Mouse (Mus musculus) MEL (cell line): ENCODE data around the gene Rin1. TPM values are rescaled to one million over a fixed set of nuclear protein-coding genes. Genes with fewer than 3 reads are reported as not detected.

Experiments
- DNase-seq: peaks from one replicate; pipeline ENCODE4 v3.0.0; 2011; ENCODE audit warnings: low read depth, low spot score
- H3K27ac ChIP-seq: 2 replicates; pipeline ENCODE4 v1.5.1; 2012; ENCODE audit warnings: low read depth, mild to moderate bottlenecking, control low read depth, low read length, moderate library complexity; ENCODE audit not compliant: control insufficient read depth
- H3K27me3 ChIP-seq, 2 experiments: fragments of 150-350 bp in 1 of 2; sonication (generic) in 1 of 2; 2 replicates each; pipeline ENCODE4 v1.6.1; 2012; ENCODE audit warnings: low read length in 2 of 2, mild to moderate bottlenecking in 2 of 2, improper control_type of control experiment in 1 of 2, moderate library complexity in 1 of 2; ENCODE audit not compliant: insufficient read depth in 2 of 2, control insufficient read depth in 1 of 2
- H3K36me3 ChIP-seq, 2 experiments: 2 replicates each; pipeline ENCODE4 v1.6.1; 2012 to 2014; ENCODE audit warnings: low read length in 2 of 2, improper control_type of control experiment in 1 of 2, inconsistent platforms in 1 of 2, mild to moderate bottlenecking in 1 of 2; ENCODE audit not compliant: insufficient read depth in 2 of 2, control insufficient read depth in 1 of 2
- H3K4me1 ChIP-seq, 2 experiments: fragments of 150-350 bp in 1 of 2; sonication (generic) in 1 of 2; 2 replicates each; pipeline ENCODE4 v1.6.1; 2012; ENCODE audit warnings: low read length in 2 of 2, improper control_type of control experiment in 1 of 2, mild to moderate bottlenecking in 1 of 2; ENCODE audit not compliant: insufficient read depth in 2 of 2, control insufficient read depth in 1 of 2
- H3K4me3 ChIP-seq, 2 experiments: fragments of 150-350 bp in 1 of 2; sonication (generic) in 1 of 2; 2 replicates each; pipeline ENCODE4 v1.5.1; 2012; ENCODE audit warnings: low read depth in 2 of 2, low read length in 2 of 2, mild to moderate bottlenecking in 2 of 2, moderate library complexity in 2 of 2, control low read depth in 1 of 2, improper control_type of control experiment in 1 of 2; ENCODE audit not compliant: control insufficient read depth in 1 of 2, insufficient read depth in 1 of 2
- H3K79me2 ChIP-seq: 2 replicates; pipeline ENCODE4 v1.6.1; 2012; ENCODE audit warnings: mild to moderate bottlenecking, low read length, moderate library complexity; ENCODE audit not compliant: control insufficient read depth, poor library complexity, insufficient read depth
- H3K9ac ChIP-seq: 2 replicates; pipeline ENCODE4 v1.6.1; 2012; ENCODE audit warnings: low read depth, mild to moderate bottlenecking, control low read depth, low read length, moderate library complexity; ENCODE audit not compliant: control insufficient read depth, poor library complexity, severe bottlenecking
- H3K9me3 ChIP-seq: fragments of 150-350 bp; sonication (generic); replicated peaks from 2 replicates; pipeline ENCODE4 v1.6.1; 2012; ENCODE audit warnings: mild to moderate bottlenecking, low read length, improper control_type of control experiment, moderate library complexity; ENCODE audit not compliant: insufficient read depth
- CHD2 ChIP-seq: IDR thresholded peaks from 2 replicates; pipeline ENCODE4 v1.6.1; 2011; ENCODE audit warnings: low read length, improper control_type of control experiment
- CTCF ChIP-seq, 3 experiments: IDR thresholded peaks in 2 of 3; conservative IDR thresholded peaks in 1 of 3; 2 replicates each; pipeline ENCODE4 v1.5.1; 2011 to 2012; ENCODE audit warnings: low read length in 3 of 3, low read depth in 2 of 3, mild to moderate bottlenecking in 2 of 3, improper control_type of control experiment in 1 of 3, inconsistent platforms in 1 of 3, mixed read lengths in 1 of 3, moderate library complexity in 1 of 3; ENCODE audit not compliant: control insufficient read depth in 1 of 3, insufficient read depth in 1 of 3, poor library complexity in 1 of 3, severe bottlenecking in 1 of 3
- ELF1 ChIP-seq: IDR thresholded peaks from 2 replicates; pipeline ENCODE4 v1.6.1; 2014; ENCODE audit warnings: low read depth, mild to moderate bottlenecking, inconsistent platforms, low read length, improper control_type of control experiment, moderate library complexity
- EP300 ChIP-seq, 2 experiments: IDR thresholded peaks; 2 replicates each; pipeline ENCODE4 v1.6.1; 2011; ENCODE audit warnings: improper control_type of control experiment in 2 of 2, low read length in 2 of 2, low read depth in 1 of 2, mild to moderate bottlenecking in 1 of 2
- ETS1 ChIP-seq: IDR thresholded peaks from 2 replicates; pipeline ENCODE4 v1.6.1; 2012; ENCODE audit warnings: low read depth, mild to moderate bottlenecking, inconsistent platforms, low read length, improper control_type of control experiment, moderate library complexity
- GABPA ChIP-seq: IDR thresholded peaks from 2 replicates; pipeline ENCODE4 v1.6.1; 2012; ENCODE audit warnings: low read depth, mild to moderate bottlenecking, inconsistent platforms, low read length, improper control_type of control experiment, moderate library complexity
- GATA1 ChIP-seq: IDR thresholded peaks from 2 replicates; pipeline ENCODE4 v1.6.1; 2011; ENCODE audit warnings: low read depth, low read length, improper control_type of control experiment
- HCFC1 ChIP-seq: IDR thresholded peaks from 2 replicates; pipeline ENCODE4 v1.6.1; 2012; ENCODE audit warnings: low read depth, mild to moderate bottlenecking, inconsistent platforms, low read length, improper control_type of control experiment, moderate library complexity
- MEF2A ChIP-seq: IDR thresholded peaks from 2 replicates; pipeline ENCODE4 v1.6.1; 2014; ENCODE audit warnings: low read depth, mild to moderate bottlenecking, inconsistent platforms, low read length, improper control_type of control experiment; ENCODE audit not compliant: poor library complexity, insufficient replicate concordance, severe bottlenecking; ENCODE audit errors: extremely low read depth
- MXI1 ChIP-seq: IDR thresholded peaks from 2 replicates; pipeline ENCODE4 v1.6.1; 2011; ENCODE audit warnings: mild to moderate bottlenecking, low read depth, low read length, improper control_type of control experiment
- MYB ChIP-seq: IDR thresholded peaks from 2 replicates; pipeline ENCODE4 v1.6.1; 2011; ENCODE audit warnings: mild to moderate bottlenecking, low read depth, low read length, improper control_type of control experiment
- MYC ChIP-seq: IDR thresholded peaks from 2 replicates; pipeline ENCODE4 v1.6.1; 2011; ENCODE audit warnings: low read depth, mild to moderate bottlenecking, low read length, improper control_type of control experiment, moderate library complexity
- NELFE ChIP-seq: IDR thresholded peaks from 2 replicates; pipeline ENCODE4 v1.6.1; 2011; ENCODE audit warnings: low read depth, low read length, improper control_type of control experiment
- NRF1 ChIP-seq: IDR thresholded peaks from 2 replicates; pipeline ENCODE4 v1.6.1; 2014; ENCODE audit warnings: low read depth, mild to moderate bottlenecking, inconsistent platforms, low read length, improper control_type of control experiment, moderate library complexity; ENCODE audit not compliant: poor library complexity, insufficient read depth, severe bottlenecking
- POLR2A ChIP-seq, 2 experiments: IDR thresholded peaks; 2 replicates each; pipeline ENCODE4 v1.6.1; 2011 to 2012; ENCODE audit warnings: low read length in 2 of 2, mild to moderate bottlenecking in 2 of 2, control low read depth in 1 of 2, improper control_type of control experiment in 1 of 2, low read depth in 1 of 2, moderate library complexity in 1 of 2; ENCODE audit not compliant: control insufficient read depth in 1 of 2, insufficient read depth in 1 of 2, poor library complexity in 1 of 2
- POLR2AphosphoS2 ChIP-seq: IDR thresholded peaks from 2 replicates; pipeline ENCODE4 v1.6.1; 2011; ENCODE audit warnings: low read length, improper control_type of control experiment
- RAD21 ChIP-seq: IDR thresholded peaks from 2 replicates; pipeline ENCODE4 v1.6.1; 2011; ENCODE audit warnings: mild to moderate bottlenecking, low read depth, low read length, improper control_type of control experiment
- SIN3A ChIP-seq: IDR thresholded peaks from 2 replicates; pipeline ENCODE4 v1.6.1; 2012; ENCODE audit warnings: low read length, improper control_type of control experiment, inconsistent platforms
- SMC3 ChIP-seq: IDR thresholded peaks from 2 replicates; pipeline ENCODE4 v1.6.1; 2011; ENCODE audit warnings: low read depth, low read length, improper control_type of control experiment
- TCF12 ChIP-seq: IDR thresholded peaks from 2 replicates; pipeline ENCODE4 v1.6.1; 2014; ENCODE audit warnings: low read depth, mild to moderate bottlenecking, inconsistent platforms, low read length, improper control_type of control experiment, moderate library complexity
- USF1 ChIP-seq: IDR thresholded peaks from 2 replicates; pipeline ENCODE4 v1.6.1; 2014; ENCODE audit warnings: low read depth, mild to moderate bottlenecking, inconsistent platforms, low read length, improper control_type of control experiment, moderate library complexity
- USF2 ChIP-seq, 2 experiments: IDR thresholded peaks; 2 replicates each; pipeline ENCODE4 v1.6.1; 2011 to 2012; ENCODE audit warnings: improper control_type of control experiment in 2 of 2, low read length in 2 of 2, borderline replicate concordance in 1 of 2, inconsistent platforms in 1 of 2, low read depth in 1 of 2, mild to moderate bottlenecking in 1 of 2; ENCODE audit not compliant: insufficient read depth in 1 of 2
- ZKSCAN1 ChIP-seq: IDR thresholded peaks from 2 replicates; pipeline ENCODE4 v1.6.1; 2012; ENCODE audit warnings: low read depth, mild to moderate bottlenecking, inconsistent platforms, low read length, improper control_type of control experiment, moderate library complexity
- ZMIZ1 ChIP-seq: IDR thresholded peaks from 2 replicates; pipeline ENCODE4 v1.6.1; 2012; ENCODE audit warnings: low read depth, mild to moderate bottlenecking, inconsistent platforms, low read length, improper control_type of control experiment, moderate library complexity
- polyA plus RNA-seq, 2 experiments: library from polyadenylated mRNA; stranded (reverse) in 1 of 2; unstranded in 1 of 2; fragments of >175 nt in 1 of 2; fragments of >200 nt in 1 of 2; gene quantifications; 2 replicates each; pipeline versions ENCODE4 v1.2.1 to v1.2.4; 2012; ENCODE audit warnings: low replicate concordance in 2 of 2, low read depth in 1 of 2; ENCODE audit not compliant: insufficient read length in 2 of 2, insufficient read depth in 1 of 2, missing spikeins in 1 of 2
- total RNA-seq: library from RNA; depleted of rRNA; stranded (reverse); fragments of 300-350 nt; gene quantifications from 2 replicates; pipeline ENCODE4 v1.2.3, GENCODE M21; 2012

The Rin1 gene
- total and polyA plus RNA-seq, 3 experiments: 0.42 to 1.3 TPM; not detected in 1

DNA sequence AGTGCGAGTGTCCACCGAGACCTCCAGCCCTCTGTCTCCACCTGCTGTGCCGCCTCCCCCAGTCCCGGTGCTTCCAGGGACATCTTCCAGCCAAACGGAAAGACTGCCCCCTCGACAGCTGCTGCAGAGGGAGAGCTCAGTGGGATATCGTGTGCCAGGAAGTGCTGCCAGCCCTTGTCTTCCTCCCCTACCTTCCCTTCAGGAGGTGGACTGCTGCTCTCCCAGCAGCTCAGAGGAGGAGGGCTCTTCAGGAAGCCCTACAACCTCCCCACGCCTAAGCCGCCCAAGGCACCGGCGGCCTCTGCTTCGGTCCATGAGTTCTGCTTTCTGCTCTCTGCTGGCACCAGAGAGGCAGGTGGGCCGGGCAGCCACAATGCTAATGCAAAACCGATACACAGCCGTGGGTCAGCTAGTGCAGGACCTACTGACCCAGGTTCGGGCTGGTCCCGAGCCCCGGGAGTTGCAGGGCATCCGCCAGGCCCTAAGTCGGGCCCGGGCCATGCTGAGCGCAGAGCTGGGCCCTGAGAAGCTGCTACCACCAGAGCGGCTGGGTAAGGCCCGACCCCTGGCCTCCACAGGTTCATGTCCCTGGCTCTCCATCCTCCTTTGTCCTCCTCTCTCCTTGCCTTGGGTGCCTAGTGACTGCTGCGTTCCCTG is 2.0 kb downstream of the Rin1 start:
- peaks cover 7 to 19% of the 10 kb centered on the region in 2 experiments; a peak in 3 of 4 replicates for H3K4me1 ChIP-seq
- no peak for DNase-seq
- no peaks in the 10 kb centered on the region for H3K27me3 ChIP-seq
- H3K9me3 ChIP-seq: no peaks in the 10 kb centered on the region
- no peak overlapping the region for H3K27ac ChIP-seq
- no peak overlapping the region for H3K4me3 ChIP-seq
- no peak overlapping the region for H3K9ac ChIP-seq
- TF ChIP-seq ETS1 (no peak), POLR2A (IDR thresholded peaks at IDR 0.05; ENCODE audit: control insufficient read depth in 1 of 2, insufficient read depth in 1 of 2, low read depth in 1 of 2, low read length in 2 of 2, poor library complexity in 1 of 2) (no peak)
- H3K36me3 ChIP-seq: peaks cover 2 to 12% of the 10 kb centered on the region in 2 experiments; a peak in 3 of 4 replicates
- H3K79me2 ChIP-seq: no peaks in the 10 kb centered on the region

- no peak overlapping the region for H3K9ac ChIP-seq
- no peak overlapping the region for H3K4me3 ChIP-seq
- no peaks in the 10 kb centered on the region for H3K79me2 ChIP-seq
- peaks cover 2 to 12% of the 10 kb centered on the region in 2 experiments; a peak in 3 of 4 replicates for H3K36me3 ChIP-seq
- H3K9me3 ChIP-seq: no peaks in the 10 kb centered on the region
- TF ChIP-seq ZKSCAN1 (no peak), POLR2AphosphoS2 (no peak)
- H3K27ac ChIP-seq: no peak overlapping the region
- peaks cover 7 to 19% of the 10 kb centered on the region in 2 experiments; a peak in 3 of 4 replicates for H3K4me1 ChIP-seq
- no peak for DNase-seq
- no peaks in the 10 kb centered on the region for H3K27me3 ChIP-seq
Observed at GRCm38 (mm10) chr19:5052853-5053252, 2.6 kb downstream of the Rin1 start.

- Histone ChIP-seq H3K36me3 (peaks cover under 1 to 15% of the 10 kb centered on the region in 2 experiments; a peak in 3 of 4 replicates), H3K27ac (peak overlapping the region; percentile 94), H3K9ac (peak overlapping the region; percentile 67), H3K79me2 (no peaks in the 10 kb centered on the region), H3K9me3 (no peaks in the 10 kb centered on the region), H3K4me3 (peak overlapping the region in 1 of 2 experiments; percentile 72; a peak in 2 of 4 replicates), H3K27me3 (no peaks in the 10 kb centered on the region), H3K4me1 (peaks cover 7 to 24% of the 10 kb centered on the region in 2 experiments; a peak in 3 of 4 replicates)
- DNase-seq: peak; percentile 90
- TF ChIP-seq MEF2A (peak; percentile 72; the same call in 1 of the 2 replicates), GABPA (no peak), TCF12 (peak; percentile 54; the same call in 1 of the 2 replicates), CHD2 (no peak), NRF1 (peak; percentile 70), ELF1 (peak; percentile 44; the same call in 1 of the 2 replicates), CTCF (IDR thresholded peaks at IDR 0.05 in 2 of 3, conservative IDR thresholded peaks at IDR 0.05 in 1 of 3; ENCODE audit: control insufficient read depth in 1 of 3, insufficient read depth in 1 of 3, low read depth in 2 of 3, low read length in 3 of 3, poor library complexity in 1 of 3, severe bottlenecking in 1 of 3) (peak; percentile 96 to 99 (median 96)), MXI1 (peak; percentile 56; the same call in 1 of the 2 replicates), EP300 (IDR thresholded peaks at IDR 0.05; ENCODE audit: low read depth in 1 of 2, low read length in 2 of 2) (peak in 1 of 2 experiments; percentile 84; a peak in 2 of 4 replicates), POLR2AphosphoS2 (peak; percentile 79), ZMIZ1 (no peak), MYC (peak; percentile 46; the same call in 1 of the 2 replicates), RAD21 (peak; percentile 28), SMC3 (peak; percentile 66), USF1 (no peak), GATA1 (peak; percentile 52), HCFC1 (peak; percentile 68), SIN3A (peak; percentile 42; the same call in 1 of the 2 replicates), NELFE (no peak; the same call in 1 of the 2 replicates), MYB (no peak), USF2 (IDR thresholded peaks at IDR 0.05; ENCODE audit: borderline replicate concordance in 1 of 2, insufficient read depth in 1 of 2, low read depth in 1 of 2, low read length in 2 of 2) (no peak)
Observed at GRCm38 (mm10) chr19:5053909-5054308, 3.6 kb downstream of the Rin1 start.
